Mouse (Mus musculus): Measurements from ENCODE around the gene Zfp940.

The Zfp940 gene

DNA sequence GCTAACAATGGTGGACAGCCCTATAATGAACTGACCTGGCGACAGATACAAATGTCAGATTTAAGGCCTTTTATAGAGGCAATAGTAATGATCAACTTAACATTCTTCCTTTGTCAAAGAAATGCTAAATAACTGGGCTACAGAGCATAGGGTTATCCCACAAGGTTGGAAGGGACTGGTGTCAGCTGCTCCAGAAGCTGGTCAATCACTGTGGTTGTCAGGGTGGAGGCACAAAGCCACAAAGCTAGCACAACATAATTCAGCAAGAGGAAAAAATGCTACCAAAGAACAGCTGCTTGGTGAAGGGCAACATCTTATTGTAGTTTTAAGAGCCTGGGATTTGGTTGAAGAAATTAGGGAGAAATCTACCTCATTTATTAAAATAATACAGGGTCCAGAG is 41.2 kb downstream of the Zfp940 start:
- DNase-seq (ENCODE audit: low read depth, low spot score), result no peak

DNA sequence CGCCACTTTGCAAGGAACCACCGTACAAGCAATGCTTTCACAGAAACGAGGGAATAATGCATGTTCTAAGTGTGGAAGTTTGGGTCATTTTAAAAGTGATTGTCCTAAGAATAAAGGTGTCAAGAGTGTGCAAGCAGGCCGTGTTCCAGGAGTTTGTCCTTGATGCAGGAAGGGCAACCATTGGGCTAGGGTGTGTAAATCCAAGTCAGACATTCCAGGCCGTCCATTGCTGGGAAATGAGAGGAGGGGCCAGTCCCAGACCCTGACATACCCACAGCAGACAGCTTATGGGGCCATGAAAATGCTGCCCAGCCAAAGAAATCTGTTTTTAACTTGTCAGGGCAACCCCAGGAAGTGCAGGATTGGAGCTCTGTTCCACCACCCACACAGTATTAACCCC is 46.4 kb downstream of the Zfp940 start:
- DNase-seq (ENCODE audit: low read depth, low spot score), result no peak

DNA sequence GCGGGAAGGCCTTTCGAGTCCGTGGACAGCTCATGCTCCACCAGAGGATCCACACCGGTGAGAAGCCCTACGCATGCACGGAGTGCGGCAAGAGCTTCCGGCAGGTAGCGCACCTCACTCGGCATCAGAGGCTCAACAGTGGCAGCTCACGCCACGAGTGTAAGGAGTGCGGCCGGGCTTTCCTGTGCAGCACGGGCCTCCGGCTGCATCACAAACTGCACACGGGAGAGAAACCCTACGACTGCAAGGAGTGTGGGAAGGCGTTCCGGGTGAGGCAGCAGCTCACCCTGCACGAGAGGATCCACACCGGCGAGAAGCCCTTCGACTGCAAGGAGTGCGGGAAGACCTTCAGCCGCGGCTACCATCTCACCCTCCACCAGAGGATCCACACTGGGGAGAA is 60.6 kb downstream of the Zfp940 start:
- DNase-seq (ENCODE audit: low read depth, low spot score), result no peak

DNA sequence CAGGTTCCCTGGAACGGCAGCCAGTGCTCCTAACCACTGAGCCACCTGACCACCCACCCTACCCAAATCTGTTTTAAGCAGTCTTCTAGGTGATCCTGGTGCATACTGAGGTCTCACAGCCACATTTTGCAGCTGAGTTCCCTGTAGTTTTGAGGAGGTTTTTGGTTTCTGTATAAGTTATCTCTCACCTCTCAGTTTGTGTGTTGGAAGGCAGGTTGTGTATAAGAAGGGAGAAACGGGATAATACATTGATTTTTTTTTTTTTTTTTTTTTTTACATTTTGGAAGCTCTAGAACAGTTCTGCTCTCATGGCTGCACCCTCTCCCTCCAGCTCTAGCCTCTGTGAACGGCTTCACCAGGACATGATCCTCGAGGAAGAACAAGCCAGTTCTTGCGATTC is 67.6 kb downstream of the Zfp940 start:
- DNase-seq (ENCODE audit: low read depth, low spot score), result no peak

DNA sequence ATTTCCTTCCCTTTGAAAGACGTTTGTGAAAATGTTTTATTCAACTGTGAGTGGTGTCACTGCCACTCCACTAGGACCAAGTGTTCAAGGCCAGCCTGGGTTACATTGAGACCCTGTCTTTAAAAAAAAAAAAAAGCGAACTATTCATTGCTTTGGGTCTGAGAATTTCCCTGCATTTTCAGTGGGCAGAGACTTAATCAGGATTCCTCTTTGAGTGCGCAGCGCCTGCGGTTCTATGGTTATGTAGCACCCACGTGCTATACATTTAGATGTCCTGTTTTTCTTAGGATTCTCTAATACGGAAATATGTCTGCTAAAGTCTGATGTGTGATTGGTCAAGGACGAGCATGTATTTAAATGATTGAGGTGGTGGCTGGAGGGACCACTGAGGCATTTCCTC is 68.4 kb downstream of the Zfp940 start:
- DNase-seq (ENCODE audit: low read depth, low spot score), result no peak

DNA sequence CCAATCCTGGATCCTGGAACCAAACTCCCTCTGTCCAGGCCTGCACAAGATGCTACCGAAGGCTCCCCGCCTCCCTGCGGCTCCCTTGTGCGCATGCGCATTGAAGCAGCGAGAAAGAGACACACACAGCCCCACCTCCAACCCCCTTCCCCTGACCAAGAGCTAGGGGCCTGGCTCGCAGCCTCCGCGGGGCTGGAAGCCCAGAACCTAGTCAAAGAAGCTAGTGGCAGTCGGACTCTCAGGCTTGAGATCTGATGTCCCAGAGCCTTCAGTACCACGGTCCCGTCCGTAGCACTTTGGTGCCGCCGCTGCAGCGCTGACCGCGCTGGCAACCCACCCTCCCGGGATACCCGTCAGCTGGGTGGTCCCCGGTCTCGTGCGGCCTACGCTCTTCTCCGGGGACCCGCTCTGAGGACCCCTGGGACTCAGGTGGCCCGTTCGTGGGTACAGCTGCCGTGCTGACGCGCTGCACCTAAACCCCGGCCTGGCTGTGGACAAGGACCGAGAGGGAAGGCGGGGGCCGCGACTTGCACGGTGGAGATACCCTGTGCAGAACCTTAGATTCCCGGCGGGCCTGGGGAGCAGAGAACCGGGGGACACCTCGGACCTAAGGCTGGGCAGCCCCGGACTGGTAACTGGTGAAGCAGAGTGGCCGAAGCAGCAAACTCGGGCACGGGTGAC is 69.5 kb downstream of the Zfp940 start, which contains the start of gene Zfp30:
Gene Zfp30 (plus strand): TSS at position 128 of the 681 bp plus-strand sequence.
- peak; percentile 94 for DNase-seq (ENCODE audit: low read depth, low spot score)
